Mouse (Mus musculus) intestine, embryonic 16.5 days (tissue): Measurements from ENCODE around the gene Snrk. TPM values are rescaled to one million over a fixed set of nuclear protein-coding genes. Genes with fewer than 3 reads are reported as not detected.

Source experiments
- polyA plus RNA-seq: library from polyadenylated mRNA; unstranded; fragments of >200 nt; fragmentation: Nextera tagmentation; extraction: Ambion mirVana; gene quantifications from 2 replicates; pipeline ENCODE4 v1.2.1, GENCODE M21; 2015

Gene Snrk
- polyA plus RNA-seq, 1 experiment from 2014 or later = 48.7 TPM

Other genes with a start within 250 kb of the Snrk start
- gene Ackr2, start 218.9 kb upstream of the Snrk start, polyA plus RNA-seq = 0.62 and 0.98 TPM in 2 replicates
- gene Cyp8b1, start 201.0 kb upstream of the Snrk start, polyA plus RNA-seq = not detected in 2 replicates
- 2.7 and 3.5 TPM in 2 replicates for gene Fam198a, start 166.3 kb upstream of the Snrk start, polyA plus RNA-seq
- gene Pomgnt2, start 120.2 kb upstream of the Snrk start, polyA plus RNA-seq = 14.4 and 15.9 TPM in 2 replicates
- 37.9 and 39.7 TPM in 2 replicates for gene Ano10, start 177.2 kb downstream of the Snrk start, polyA plus RNA-seq
- 17.9 and 20.8 TPM in 2 replicates for gene Abhd5, start 234.3 kb downstream of the Snrk start, polyA plus RNA-seq